Mouse (Mus musculus) NIH3T3 (cell line): ENCODE measurements around the gene Pheta2.
"Not testable (repeated sequence)": the region's sequence is repeated elsewhere in the genome, so short reads cannot be mapped to it uniquely, and the experiment has no call there.

Experiments used
- DNase-seq: peaks from one replicate; pipeline ENCODE4 v3.0.0-alpha.2; 2012; ENCODE audit warnings: low read depth

The Pheta2 gene

GRCm38 (mm10) chr15:82372446-82372845, 33.7 kb downstream of the Pheta2 start:
- DNase-seq, result no peak

- DNase-seq, result no peak
Measured at GRCm38 (mm10) chr15:82372991-82373390, 34.2 kb downstream of the Pheta2 start.

- DNase-seq, result no peak
Measured at GRCm38 (mm10) chr15:82374437-82374836, 35.7 kb downstream of the Pheta2 start.

DNA sequence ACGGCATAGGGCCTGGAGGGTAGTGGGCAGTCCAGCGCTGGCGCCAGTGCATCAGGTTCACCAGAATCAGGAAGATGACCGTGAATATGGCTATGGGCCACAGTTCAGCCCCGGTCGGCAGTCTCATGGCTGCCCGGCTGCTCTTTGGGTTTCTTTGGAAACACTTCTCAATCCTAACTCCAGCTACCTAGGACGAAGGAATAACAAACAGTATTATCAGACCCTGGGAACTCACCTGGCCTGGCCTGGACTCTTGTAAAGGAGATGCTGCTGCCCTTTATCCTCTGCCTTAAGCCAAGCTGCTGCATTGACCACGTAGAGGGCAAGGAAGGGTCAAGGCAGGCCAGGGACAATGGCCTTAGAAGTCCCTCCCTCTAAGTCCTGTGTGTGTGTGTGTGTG, 37.1 kb downstream of the Pheta2 start:
- no peak for DNase-seq

DNA sequence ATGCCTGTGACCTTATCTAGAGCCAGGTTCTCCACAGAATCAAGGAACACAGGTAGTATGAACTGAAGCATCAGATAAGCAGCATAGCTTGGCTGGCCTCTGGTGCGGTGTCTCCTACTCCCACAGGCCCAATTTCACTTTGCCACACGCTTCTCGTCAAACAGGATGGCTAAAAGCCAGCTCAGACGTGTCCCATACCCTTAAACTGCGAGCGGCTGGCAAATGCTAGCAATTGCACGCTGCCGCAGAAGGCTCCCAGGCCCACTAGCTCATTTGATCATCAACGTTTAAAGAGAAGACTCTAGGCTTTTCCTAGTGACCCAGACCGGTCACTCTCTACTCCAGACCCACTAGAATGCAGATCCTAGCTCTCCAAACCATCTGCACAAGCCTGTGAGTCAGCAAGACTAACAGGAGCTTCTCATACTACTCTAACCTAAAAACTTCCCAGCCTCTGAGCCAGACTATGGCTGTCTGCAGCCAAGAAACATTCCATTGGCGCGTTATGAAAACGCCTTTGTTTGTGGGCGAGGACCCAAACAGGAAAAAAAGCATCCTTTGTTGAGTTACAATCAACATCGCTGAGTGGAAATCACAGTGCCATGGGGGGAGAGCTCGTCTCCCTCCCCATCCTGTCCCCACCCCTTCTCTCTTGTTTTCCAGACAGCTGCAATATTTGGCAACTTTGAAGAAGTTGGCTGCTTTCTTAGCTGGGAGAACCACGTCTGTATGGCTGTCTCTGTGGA, 37.8 kb downstream of the Pheta2 start:
- peak; percentile 91 for DNase-seq

GRCm38 (mm10) chr15:82377701-82378100, 39.0 kb downstream of the Pheta2 start:
- no peak for DNase-seq

DNA sequence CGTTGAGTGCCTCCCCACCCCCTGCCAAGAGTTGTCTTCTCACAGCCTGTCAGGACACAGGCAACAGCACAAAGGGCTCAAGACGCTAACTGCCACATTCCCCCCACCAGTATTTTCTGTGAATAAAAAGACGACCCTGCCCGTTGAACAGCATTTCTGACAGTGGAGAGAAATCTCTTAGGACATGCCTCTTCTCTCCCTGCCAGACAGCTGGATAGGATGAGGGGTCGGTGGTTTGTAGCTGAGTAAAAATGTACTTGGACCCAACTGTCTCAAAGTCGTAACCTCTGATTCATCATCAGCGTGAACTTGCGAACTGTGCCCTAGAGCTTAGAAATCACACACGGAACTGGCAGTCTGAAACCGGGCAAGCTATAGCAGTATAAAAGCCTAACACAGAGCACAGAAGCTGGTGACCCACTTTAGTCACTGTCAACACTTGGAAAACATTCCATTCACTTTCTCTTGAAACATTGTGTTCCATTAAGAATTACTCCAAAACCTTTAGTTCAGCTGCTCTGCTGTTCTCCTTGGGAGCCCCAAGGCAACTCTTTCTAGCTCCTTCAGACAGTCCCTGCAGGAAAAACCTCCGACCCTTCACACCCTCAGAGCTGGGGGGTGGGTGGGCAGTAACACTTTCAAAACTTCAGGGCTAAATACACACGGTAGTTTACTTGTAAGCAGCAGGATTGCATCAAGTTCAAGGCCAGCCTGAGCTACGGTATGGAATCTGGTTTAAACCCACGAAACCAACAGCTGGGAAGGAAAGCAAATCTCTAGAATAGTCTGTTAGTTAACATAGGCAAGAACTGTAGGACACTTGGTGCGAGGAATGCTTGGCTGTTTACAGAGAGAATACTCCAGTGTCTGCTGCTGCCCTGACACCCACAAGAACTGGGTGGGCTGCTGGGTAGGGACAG, 39.8 kb downstream of the Pheta2 start:
- peak; percentile 35 for DNase-seq

DNA sequence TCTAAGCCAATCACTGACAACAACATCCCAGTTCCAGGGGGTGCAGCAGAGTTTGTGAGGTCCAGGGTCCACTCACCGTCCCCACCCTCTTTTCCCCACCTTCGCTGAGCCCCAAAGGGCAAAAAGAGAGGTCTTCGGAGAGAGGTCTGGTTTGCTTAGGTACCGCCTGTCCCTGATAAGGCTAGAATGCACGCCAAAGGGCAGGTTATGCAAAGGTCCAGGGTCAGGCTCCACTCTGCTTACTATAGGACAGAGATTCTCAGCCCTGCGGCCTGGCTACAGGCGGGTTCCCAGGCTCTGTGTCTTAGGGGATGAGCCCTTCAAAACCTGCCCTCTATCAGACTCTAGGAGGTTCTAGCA, 40.7 kb downstream of the Pheta2 start:
- no peak for DNase-seq

GRCm38 (mm10) chr15:82379871-82380713, 41.4 kb downstream of the Pheta2 start, which contains the start of gene Cyp2d22:
Gene Cyp2d22, minus strand, starts transcription at chr15:82380260.
- peak; percentile 69 for DNase-seq

GRCm38 (mm10) chr15:82380714-82381062, 41.9 kb downstream of the Pheta2 start:
- no peak for DNase-seq

DNA sequence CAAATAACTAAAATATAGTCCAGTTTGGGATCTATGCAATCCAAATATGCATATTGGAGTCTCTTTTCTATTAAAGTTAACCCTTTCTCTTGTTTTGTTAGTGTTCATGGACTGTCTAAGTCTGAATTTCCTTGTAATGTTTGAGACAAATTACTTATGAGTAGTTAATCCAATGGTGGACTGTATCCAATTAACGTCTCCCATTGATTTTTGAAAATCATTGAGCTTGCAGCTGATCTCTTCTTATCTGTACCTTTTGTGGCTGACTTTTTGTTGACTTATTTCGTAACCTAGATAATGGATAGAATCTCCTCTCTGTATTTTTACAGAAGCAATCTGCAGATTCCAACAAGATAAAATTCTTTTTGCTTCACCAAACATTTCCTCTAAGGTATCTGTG, 43.7 kb downstream of the Pheta2 start:
- no peak for DNase-seq

- DNase-seq, result no peak
Measured at GRCm38 (mm10) chr15:82385729-82386128, 47.0 kb downstream of the Pheta2 start.

- not testable (repeated sequence) for DNase-seq
Measured at GRCm38 (mm10) chr15:82389916-82390315, 51.2 kb downstream of the Pheta2 start.

DNA sequence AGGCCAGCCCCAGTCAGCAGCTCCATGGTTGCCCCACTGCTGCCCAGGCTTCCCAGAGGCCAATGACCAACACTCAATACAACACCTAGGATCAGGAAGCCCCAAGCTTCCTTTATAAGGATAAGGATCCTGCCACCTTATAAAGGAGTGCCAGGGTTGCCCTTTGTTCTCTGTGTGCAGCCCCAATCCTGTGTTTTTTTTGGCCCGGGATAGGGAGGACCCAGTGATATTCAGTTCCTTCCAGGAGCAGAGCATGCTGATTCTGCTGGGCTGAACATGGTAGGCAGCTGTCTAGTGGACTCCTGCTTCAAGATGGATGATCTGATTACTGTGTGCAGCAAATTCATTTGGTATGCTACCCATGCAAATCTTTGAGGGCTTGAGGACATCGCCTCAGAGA, 55.2 kb downstream of the Pheta2 start, which contains the start of gene Cyp2d11:
TSS of gene Cyp2d11 (minus strand) at position 101 of the 400 bp plus-strand sequence.
- not testable (repeated sequence) for DNase-seq
